10 mouse cellular contexts compared by ENCODE assay signal in the genomic region with DNA sequence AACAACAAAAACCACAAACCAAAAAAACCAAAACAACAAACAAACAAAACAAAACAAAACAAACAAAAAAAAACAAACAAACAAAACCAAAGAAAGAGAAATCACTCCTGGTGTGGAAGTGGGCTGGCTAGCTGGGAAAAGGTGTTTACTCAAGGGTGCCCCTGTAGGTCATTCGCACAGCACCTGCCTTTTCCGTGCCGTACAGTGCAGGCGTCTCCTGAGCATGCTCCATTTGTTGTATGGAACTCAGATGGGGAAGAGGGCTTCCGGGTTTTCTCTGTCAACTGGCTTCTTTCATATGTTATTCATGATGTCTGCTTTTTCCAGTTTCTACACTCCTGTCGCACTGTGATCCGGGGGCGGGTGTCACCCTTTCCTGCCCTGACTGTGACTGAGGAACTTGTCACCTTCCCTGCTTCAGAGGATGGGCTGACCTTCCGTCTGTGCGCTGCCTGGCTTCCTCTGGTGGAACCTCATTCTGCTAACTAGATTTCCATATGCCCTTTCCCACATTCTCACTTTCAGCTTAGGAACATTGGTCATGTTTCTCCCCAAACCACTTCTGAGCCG.
DNase-seq lines count a peak whose midpoint lies in the region; ATAC-seq and TF ChIP-seq lines count a peak whose summit lies in the region.
"Had no signal": no experiment of that assay in that cellular context is flagged by ENCODE, and none has a peak within 500 bp of the region (broad histone marks: within the 10 kb centered on the region; RNA-seq: fewer than 3 reads in every experiment).

No protein-coding gene starts in this region.

- no peak overlapping the region for H3K9ac ChIP-seq in heart, embryonic 11.5 days (ENCODE audit: low read depth, low read length)
- H3K9ac ChIP-seq in stomach, embryonic 14.5 days (replicated peaks; ENCODE audit: low read depth, low read length), result no peak overlapping the region
- no peak overlapping the region for H3K9ac ChIP-seq in stomach, postnatal 0 days (ENCODE audit: low read length)
- no peak overlapping the region for H3K9ac ChIP-seq in intestine, embryonic 14.5 days (ENCODE audit: low read length)
- H3K9ac ChIP-seq in neural tube, embryonic 15.5 days (replicated peaks), result no peak overlapping the region

- intact Hi-C loops in heart, postnatal 14 days (cut with DNase I), result no loop called here

- no peak for TF ChIP-seq CTCF in stomach, postnatal 0 days (IDR thresholded peaks at IDR 0.05; ENCODE audit: low read depth)

- 48% methylated on average over 11 of the region's 11 CpGs for WGBS in heart, embryonic 11.5 days (ENCODE audit: insufficient replicate concordance)
- WGBS in stomach, embryonic 14.5 days, result 43% methylated on average over 11 of the region's 11 CpGs
- WGBS in stomach, postnatal 0 days, result 60% methylated on average over 11 of the region's 11 CpGs
- WGBS in intestine, embryonic 14.5 days, result 58% methylated on average over 11 of the region's 11 CpGs
- 70% methylated on average over 11 of the region's 11 CpGs for WGBS in neural tube, embryonic 15.5 days

- H3K36me3 ChIP-seq in heart, embryonic 11.5 days (ENCODE audit: control insufficient read depth, insufficient read depth, low read length), result no peaks in the 10 kb centered on the region
- H3K36me3 ChIP-seq in stomach, embryonic 14.5 days (ENCODE audit: control insufficient read depth, insufficient read depth, low read length), result no peaks in the 10 kb centered on the region
- no peaks in the 10 kb centered on the region for H3K36me3 ChIP-seq in stomach, postnatal 0 days (ENCODE audit: control insufficient read depth, insufficient read depth, low read length)
- no peaks in the 10 kb centered on the region for H3K36me3 ChIP-seq in intestine, embryonic 14.5 days (ENCODE audit: control insufficient read depth, insufficient read depth, low read length)
- H3K36me3 ChIP-seq in neural tube, embryonic 15.5 days, result no peaks in the 10 kb centered on the region

- no peak overlapping the region for H3K27ac ChIP-seq in heart, embryonic 11.5 days (ENCODE audit: low read depth, low read length)
- H3K27ac ChIP-seq in stomach, embryonic 14.5 days (ENCODE audit: low read length), result no peak overlapping the region
- H3K27ac ChIP-seq in stomach, postnatal 0 days (replicated peaks), result no peak overlapping the region
- H3K27ac ChIP-seq in intestine, embryonic 14.5 days (ENCODE audit: low read depth), result no peak overlapping the region
- no peak overlapping the region for H3K27ac ChIP-seq in neural tube, embryonic 15.5 days (replicated peaks)

- no peak for TF ChIP-seq EP300 in stomach, postnatal 0 days (optimal IDR thresholded peaks at IDR 0.05)

- no peaks in the 10 kb centered on the region for H3K27me3 ChIP-seq in heart, embryonic 11.5 days (ENCODE audit: control insufficient read depth, insufficient read depth, low read length)
- H3K27me3 ChIP-seq in stomach, embryonic 14.5 days (ENCODE audit: control insufficient read depth, insufficient read depth, low read length), result no peaks in the 10 kb centered on the region
- H3K27me3 ChIP-seq in stomach, postnatal 0 days (ENCODE audit: control insufficient read depth, insufficient read depth, low read length), result no peaks in the 10 kb centered on the region
- no peaks in the 10 kb centered on the region for H3K27me3 ChIP-seq in intestine, embryonic 14.5 days (replicated peaks; ENCODE audit: control insufficient read depth, insufficient read depth, low read length)
- no peaks in the 10 kb centered on the region for H3K27me3 ChIP-seq in neural tube, embryonic 15.5 days (replicated peaks)

- H3K4me3 ChIP-seq in heart, embryonic 11.5 days (ENCODE audit: low read depth, low read length), result 0 out of 2 replicates have a peak overlapping the region, but pooled peaks have one; percentile 18
- no peak overlapping the region for H3K4me3 ChIP-seq in stomach, embryonic 14.5 days (ENCODE audit: low read depth, low read length)
- no peak overlapping the region for H3K4me3 ChIP-seq in stomach, postnatal 0 days (ENCODE audit: low read depth, low read length)
- no peak overlapping the region for H3K4me3 ChIP-seq in intestine, embryonic 14.5 days (ENCODE audit: low read depth, low read length)
- no peak overlapping the region for H3K4me3 ChIP-seq in neural tube, embryonic 15.5 days (replicated peaks)
- H3K4me3 ChIP-seq: erythroblast, embryonic 14.5 days had no signal

- no peaks in the 10 kb centered on the region for H3K4me1 ChIP-seq in heart, embryonic 11.5 days (ENCODE audit: control insufficient read depth, insufficient read depth, low read length)
- H3K4me1 ChIP-seq in stomach, embryonic 14.5 days (ENCODE audit: control insufficient read depth, insufficient read depth, low read length), result no peaks in the 10 kb centered on the region
- H3K4me1 ChIP-seq in stomach, postnatal 0 days (replicated peaks; ENCODE audit: control insufficient read depth, insufficient read depth), result no peaks in the 10 kb centered on the region
- H3K4me1 ChIP-seq in intestine, embryonic 14.5 days (replicated peaks; ENCODE audit: control insufficient read depth, insufficient read depth, low read length), result no peaks in the 10 kb centered on the region
- 0 out of 2 replicates have a peak, but pooled peaks cover 2% of the 10 kb centered on the region for H3K4me1 ChIP-seq in neural tube, embryonic 15.5 days

- no peak for ATAC-seq in heart, embryonic 11.5 days (replicated peaks; ENCODE audit: insufficient number of reproducible peaks, low FRiP score, low TSS enrichment)
- ATAC-seq in stomach, embryonic 14.5 days (ENCODE audit: insufficient number of reproducible peaks, insufficient read depth, low FRiP score, low read depth), result no peak
- no peak for ATAC-seq in stomach, postnatal 0 days (ENCODE audit: low FRiP score, low TSS enrichment)
- no peak for ATAC-seq in intestine, embryonic 14.5 days (replicated peaks; ENCODE audit: low FRiP score, low TSS enrichment, low read depth)
- no peak for ATAC-seq in neural tube, embryonic 15.5 days (ENCODE audit: low FRiP score)
- no peak for ATAC-seq in megakaryocyte-erythroid progenitor cell, adult 5-6 weeks (replicated peaks; ENCODE audit: low FRiP score, low TSS enrichment, poor library complexity, severe bottlenecking)

- DNase-seq in heart, postnatal 14 days, result no peak
- DNase-seq in stomach, postnatal 0 days (ENCODE audit: low spot score), result no peak
- DNase-seq in intestine, embryonic 14.5 days (ENCODE audit: low spot score), result no peak
- no peak for DNase-seq in frontal cortex, adult 2 months (ENCODE audit: extremely low spot score in 1 of 2, low spot score in 1 of 2)
- DNase-seq: B cell, adult 2 months had no signal

- no peaks in the 10 kb centered on the region for H3K9me3 ChIP-seq in heart, embryonic 11.5 days (replicated peaks; ENCODE audit: control insufficient read depth, low read length)
- peaks cover 3% of the 10 kb centered on the region; the same call in 1 of the 2 replicates for H3K9me3 ChIP-seq in stomach, embryonic 14.5 days (ENCODE audit: control insufficient read depth, low read depth, low read length)
- no peaks in the 10 kb centered on the region for H3K9me3 ChIP-seq in stomach, postnatal 0 days (ENCODE audit: control insufficient read depth, low read length)
- no peaks in the 10 kb centered on the region for H3K9me3 ChIP-seq in intestine, embryonic 14.5 days (ENCODE audit: control insufficient read depth, low read length)
- no peaks in the 10 kb centered on the region for H3K9me3 ChIP-seq in neural tube, embryonic 15.5 days (replicated peaks)

- H3K4me2 ChIP-seq in heart, embryonic 11.5 days, result peak overlapping the region; percentile 57
- peak overlapping the region; percentile 24 for H3K4me2 ChIP-seq in stomach, embryonic 14.5 days (replicated peaks; ENCODE audit: low read depth, low read length)
- no peak overlapping the region for H3K4me2 ChIP-seq in stomach, postnatal 0 days (replicated peaks; ENCODE audit: low read depth)
- peak overlapping the region; percentile 40 for H3K4me2 ChIP-seq in intestine, embryonic 14.5 days (ENCODE audit: low read length)
- peak overlapping the region; percentile 35 for H3K4me2 ChIP-seq in neural tube, embryonic 15.5 days
